Mouse (Mus musculus): ENCODE data around the gene Ttc12. TPM values are rescaled to one million over a fixed set of nuclear protein-coding genes. Genes with fewer than 3 reads are reported as not detected.

The Ttc12 gene
- polyA plus RNA-seq, 1 experiment from 2014 or later: 2.2 TPM

GRCm38 (mm10) chr9:49488258-49488657 is 2.2 kb upstream of the Ttc12 start:
- H3K4me3 ChIP-seq: no peak overlapping the region
- peaks cover 11% of the 10 kb centered on the region for H3K4me1 ChIP-seq
- H3K27ac ChIP-seq: no peak overlapping the region
- no peaks in the 10 kb centered on the region for H3K27me3 ChIP-seq (replicated peaks)
- H3K9me3 ChIP-seq: no peaks in the 10 kb centered on the region
- 77% methylated on average over 7 of the region's 7 CpGs for WGBS
- no peak overlapping the region for H3K9ac ChIP-seq
- H3K4me2 ChIP-seq (replicated peaks): no peak overlapping the region
- H3K36me3 ChIP-seq: no peaks in the 10 kb centered on the region
- no peak for ATAC-seq (ENCODE audit: low FRiP score, low read depth)

GRCm38 (mm10) chr9:49487657-49487943 is 1.6 kb upstream of the Ttc12 start:
- Histone ChIP-seq H3K4me2 (replicated peaks) (no peak overlapping the region), H3K27me3 (replicated peaks) (no peaks in the 10 kb centered on the region), H3K36me3 (no peaks in the 10 kb centered on the region), H3K9ac (no peak overlapping the region), H3K4me1 (peaks cover 12% of the 10 kb centered on the region), H3K27ac (no peak overlapping the region), H3K4me3 (no peak overlapping the region), H3K9me3 (no peaks in the 10 kb centered on the region)
- WGBS: 84% methylated on average over 6 of the region's 6 CpGs
- no peak for ATAC-seq (ENCODE audit: low FRiP score, low read depth)

GRCm38 (mm10) chr9:49486805-49487656 is 1.0 kb upstream of the Ttc12 start:
- no peaks in the 10 kb centered on the region for H3K27me3 ChIP-seq (replicated peaks)
- H3K9ac ChIP-seq: no peak overlapping the region
- 70% methylated on average over 9 of the region's 9 CpGs for WGBS
- no peak overlapping the region for H3K4me3 ChIP-seq
- H3K4me2 ChIP-seq (replicated peaks): peak overlapping the region; percentile 84; the same call in 1 of the 2 replicates
- H3K27ac ChIP-seq: no peak overlapping the region
- no peak for ATAC-seq (ENCODE audit: low FRiP score, low read depth)
- peaks cover 12% of the 10 kb centered on the region for H3K4me1 ChIP-seq
- H3K36me3 ChIP-seq: no peaks in the 10 kb centered on the region
- no peaks in the 10 kb centered on the region for H3K9me3 ChIP-seq

GRCm38 (mm10) chr9:49485250-49485891 is 654 bp downstream of the Ttc12 start:
- peak overlapping the region; percentile 47 for H3K9ac ChIP-seq
- WGBS: 5% methylated on average over 21 of the region's 21 CpGs
- peak; percentile 58 for ATAC-seq (ENCODE audit: low FRiP score, low read depth)
- H3K9me3 ChIP-seq: no peaks in the 10 kb centered on the region
- peaks cover 12% of the 10 kb centered on the region for H3K4me1 ChIP-seq
- no peaks in the 10 kb centered on the region for H3K27me3 ChIP-seq (replicated peaks)
- no peaks in the 10 kb centered on the region for H3K36me3 ChIP-seq
- H3K27ac ChIP-seq: no peak overlapping the region
- peak overlapping the region; percentile 48 for H3K4me3 ChIP-seq
- peak overlapping the region; percentile 84 for H3K4me2 ChIP-seq (replicated peaks)

- ATAC-seq (ENCODE audit: low FRiP score, low read depth): peak; percentile 35; the same call in 1 of the 2 replicates
- WGBS: 26% methylated on average over 10 of the region's 10 CpGs
- Histone ChIP-seq H3K9me3 (no peaks in the 10 kb centered on the region), H3K36me3 (no peaks in the 10 kb centered on the region), H3K9ac (no peak overlapping the region), H3K4me1 (peaks cover 12% of the 10 kb centered on the region), H3K27ac (no peak overlapping the region), H3K27me3 (replicated peaks) (no peaks in the 10 kb centered on the region), H3K4me3 (peak overlapping the region; percentile 15; the same call in 1 of the 2 replicates), H3K4me2 (replicated peaks) (peak overlapping the region; percentile 20; the same call in 1 of the 2 replicates)
These were observed 2.7 kb downstream of the Ttc12 start for GRCm38 (mm10) chr9:49483316-49483715.

- no peak for ATAC-seq (ENCODE audit: low FRiP score, low read depth)
- WGBS: 73% methylated on average over 11 of the region's 11 CpGs
These were observed 13.9 kb downstream of the Ttc12 start for GRCm38 (mm10) chr9:49472126-49472525.

GRCm38 (mm10) chr9:49470946-49471345 is 15.1 kb downstream of the Ttc12 start:
- Histone ChIP-seq H3K9ac (no peak overlapping the region), H3K4me1 (no peaks in the 10 kb centered on the region), H3K36me3 (no peaks in the 10 kb centered on the region), H3K27ac (no peak overlapping the region), H3K4me3 (no peak overlapping the region), H3K9me3 (no peaks in the 10 kb centered on the region), H3K27me3 (replicated peaks) (no peaks in the 10 kb centered on the region), H3K4me2 (replicated peaks) (no peak overlapping the region)
- no peak for ATAC-seq (ENCODE audit: low FRiP score, low read depth)
- 91% methylated on average over 6 of the region's 6 CpGs for WGBS

More at GRCm38 (mm10) chr9:49472126-49472525, 13.9 kb downstream of the Ttc12 start:
- H3K9me3 ChIP-seq: no peaks in the 10 kb centered on the region
- no peak overlapping the region for H3K9ac ChIP-seq
- no peak overlapping the region for H3K4me2 ChIP-seq (replicated peaks)
- no peaks in the 10 kb centered on the region for H3K4me1 ChIP-seq
- no peak overlapping the region for H3K4me3 ChIP-seq
- H3K36me3 ChIP-seq: no peaks in the 10 kb centered on the region
- no peaks in the 10 kb centered on the region for H3K27me3 ChIP-seq (replicated peaks)
- no peak overlapping the region for H3K27ac ChIP-seq

- H3K27me3 ChIP-seq (replicated peaks): no peaks in the 10 kb centered on the region
- no peaks in the 10 kb centered on the region for H3K4me1 ChIP-seq
- no peak overlapping the region for H3K27ac ChIP-seq
- H3K4me3 ChIP-seq: no peak overlapping the region
- H3K9ac ChIP-seq: no peak overlapping the region
- no peaks in the 10 kb centered on the region for H3K9me3 ChIP-seq
- ATAC-seq (ENCODE audit: low FRiP score, low read depth): no peak
- whole genome bisulfite sequencing: 95% methylated on average over 19 of the region's 19 CpGs
- H3K4me2 ChIP-seq (replicated peaks): no peak overlapping the region
- H3K36me3 ChIP-seq: no peaks in the 10 kb centered on the region
These were observed 16.0 kb downstream of the Ttc12 start for GRCm38 (mm10) chr9:49470006-49470405.

GRCm38 (mm10) chr9:49456136-49456535 is 29.9 kb downstream of the Ttc12 start:
- H3K4me1 ChIP-seq: no peaks in the 10 kb centered on the region
- no peak for ATAC-seq (ENCODE audit: low FRiP score, low read depth)
- H3K4me2 ChIP-seq (replicated peaks): no peak overlapping the region
- H3K27ac ChIP-seq: no peak overlapping the region
- H3K9ac ChIP-seq: no peak overlapping the region
- WGBS: 90% methylated on average over 3 of the region's 3 CpGs
- no peak overlapping the region for H3K4me3 ChIP-seq
- H3K9me3 ChIP-seq: no peaks in the 10 kb centered on the region
- H3K36me3 ChIP-seq: no peaks in the 10 kb centered on the region
- no peaks in the 10 kb centered on the region for H3K27me3 ChIP-seq (replicated peaks)

GRCm38 (mm10) chr9:49452396-49452795 is 33.6 kb downstream of the Ttc12 start:
- Histone ChIP-seq H3K9ac (no peak overlapping the region), H3K36me3 (no peaks in the 10 kb centered on the region), H3K27me3 (replicated peaks) (no peaks in the 10 kb centered on the region), H3K9me3 (no peaks in the 10 kb centered on the region), H3K4me1 (no peaks in the 10 kb centered on the region), H3K4me2 (replicated peaks) (no peak overlapping the region), H3K4me3 (no peak overlapping the region), H3K27ac (no peak overlapping the region)
- WGBS: 94% methylated on average over 1 of the region's 1 CpGs
- no peak for ATAC-seq (ENCODE audit: low FRiP score, low read depth)

- no peak for ATAC-seq (ENCODE audit: low FRiP score, low read depth)
- Histone ChIP-seq H3K9ac (no peak overlapping the region), H3K4me3 (no peak overlapping the region), H3K36me3 (no peaks in the 10 kb centered on the region), H3K27ac (no peak overlapping the region), H3K9me3 (no peaks in the 10 kb centered on the region), H3K27me3 (replicated peaks) (no peaks in the 10 kb centered on the region), H3K4me2 (replicated peaks) (no peak overlapping the region), H3K4me1 (no peaks in the 10 kb centered on the region)
- WGBS: 76% methylated on average over 3 of the region's 3 CpGs
These were observed 35.5 kb downstream of the Ttc12 start for GRCm38 (mm10) chr9:49450491-49450890.

GRCm38 (mm10) chr9:49442621-49443020 is 43.4 kb downstream of the Ttc12 start:
- no peaks in the 10 kb centered on the region for H3K4me1 ChIP-seq
- H3K36me3 ChIP-seq: no peaks in the 10 kb centered on the region
- ATAC-seq (ENCODE audit: low FRiP score, low read depth): no peak
- 82% methylated on average over 3 of the region's 3 CpGs for WGBS
- no peak overlapping the region for H3K9ac ChIP-seq
- no peak overlapping the region for H3K27ac ChIP-seq
- no peaks in the 10 kb centered on the region for H3K9me3 ChIP-seq
- no peak overlapping the region for H3K4me2 ChIP-seq (replicated peaks)
- no peak overlapping the region for H3K4me3 ChIP-seq
- no peaks in the 10 kb centered on the region for H3K27me3 ChIP-seq (replicated peaks)

Measured in neural tube, embryonic 12.5 days (tissue).